Mouse (Mus musculus): Measurements from ENCODE around the gene Ankrd13d.

DNA sequence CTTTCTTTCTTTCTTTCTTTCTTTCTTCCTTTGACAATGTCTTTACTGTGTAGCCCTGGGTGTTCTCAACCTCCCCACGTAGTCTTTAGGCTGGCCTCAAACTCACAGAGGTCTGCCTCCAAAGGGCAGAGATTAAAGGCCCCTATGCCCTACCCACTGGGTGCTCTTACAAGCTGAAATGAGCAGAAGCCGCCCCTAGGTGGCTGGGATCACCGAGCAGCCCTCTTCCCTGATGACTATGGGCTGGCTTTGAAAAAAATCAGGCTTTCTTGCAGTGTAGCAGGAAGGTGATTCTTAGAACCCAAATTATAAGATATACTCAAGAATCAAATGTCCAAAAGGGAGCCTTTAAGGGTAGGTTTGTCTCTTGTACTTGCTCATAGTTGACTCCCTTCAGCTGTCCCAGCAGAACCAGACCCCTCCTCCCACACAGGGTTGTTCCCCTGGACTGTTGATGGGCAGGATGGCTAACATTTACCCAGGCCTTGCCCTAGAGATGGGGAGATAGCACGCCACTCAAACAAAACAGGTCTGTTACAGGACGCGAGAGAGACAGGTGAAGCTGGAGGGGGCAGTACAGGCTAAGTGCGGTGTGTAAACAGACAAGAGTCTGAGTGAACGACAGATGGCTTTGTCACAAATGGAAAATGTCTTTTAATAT is 21.8 kb downstream of the Ankrd13d start:
- no peak for TF ChIP-seq GATA1 (IDR thresholded peaks at IDR 0.05; ENCODE audit: low read length)
- no peak for TF ChIP-seq TAL1 (IDR thresholded peaks at IDR 0.05; ENCODE audit: low read length)

All from erythroblast, embryonic 14.5 days (primary cell).